Mouse (Mus musculus): Measurements from ENCODE around the gene Reep3. TPM values are rescaled to one million over a fixed set of nuclear protein-coding genes. Genes with fewer than 3 reads are reported as not detected.
"Not testable (repeated sequence)": the region's sequence is repeated elsewhere in the genome, so short reads cannot be mapped to it uniquely, and the experiment has no call there.

Gene Reep3
- polyA plus RNA-seq, 1 experiment from 2014 or later, result 24.6 TPM

GRCm38 (mm10) chr10:67120640-67121039 lies 23.9 kb upstream of the Reep3 start:
- no peak overlapping the region for H3K27ac ChIP-seq (replicated peaks)
- no peaks in the 10 kb centered on the region for H3K27me3 ChIP-seq (replicated peaks; ENCODE audit: low read depth, poor library complexity, severe bottlenecking)
- H3K36me3 ChIP-seq (replicated peaks), result no peaks in the 10 kb centered on the region
- no peak overlapping the region for H3K4me3 ChIP-seq
- 72% methylated on average over 2 of the region's 2 CpGs for WGBS
- no peaks in the 10 kb centered on the region for H3K9me3 ChIP-seq
- H3K4me1 ChIP-seq, result peaks cover 37% of the 10 kb centered on the region
- no peak for DNase-seq (ENCODE audit: low spot score)

DNA sequence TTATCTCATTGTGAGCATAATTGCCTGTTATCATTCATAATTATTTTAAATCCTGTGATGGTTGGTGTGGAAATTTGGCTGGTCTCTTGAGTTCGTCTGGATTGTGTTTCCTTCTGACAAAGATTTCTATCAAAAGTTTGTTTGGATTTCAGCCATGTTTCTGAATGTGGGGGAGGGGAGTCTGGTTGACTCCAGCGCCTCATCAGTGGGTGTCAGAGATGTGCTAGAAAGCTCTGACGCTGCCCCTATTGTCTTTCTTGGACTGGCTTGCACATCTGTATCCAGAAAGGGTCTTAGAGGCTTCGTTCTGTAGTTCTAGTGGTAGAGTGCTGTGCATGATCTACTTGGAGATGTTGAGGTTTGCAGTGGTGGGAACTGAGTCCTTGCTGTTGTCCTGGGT lies 23.4 kb upstream of the Reep3 start:
- WGBS, result 63% methylated on average over 4 of the region's 4 CpGs
- Histone ChIP-seq H3K36me3 (replicated peaks) (no peaks in the 10 kb centered on the region), H3K4me3 (no peak overlapping the region), H3K9me3 (no peaks in the 10 kb centered on the region), H3K4me1 (peaks cover 42% of the 10 kb centered on the region), H3K27ac (replicated peaks) (no peak overlapping the region), H3K27me3 (replicated peaks; ENCODE audit: low read depth, poor library complexity, severe bottlenecking) (no peaks in the 10 kb centered on the region)
- DNase-seq (ENCODE audit: low spot score), result no peak

DNA sequence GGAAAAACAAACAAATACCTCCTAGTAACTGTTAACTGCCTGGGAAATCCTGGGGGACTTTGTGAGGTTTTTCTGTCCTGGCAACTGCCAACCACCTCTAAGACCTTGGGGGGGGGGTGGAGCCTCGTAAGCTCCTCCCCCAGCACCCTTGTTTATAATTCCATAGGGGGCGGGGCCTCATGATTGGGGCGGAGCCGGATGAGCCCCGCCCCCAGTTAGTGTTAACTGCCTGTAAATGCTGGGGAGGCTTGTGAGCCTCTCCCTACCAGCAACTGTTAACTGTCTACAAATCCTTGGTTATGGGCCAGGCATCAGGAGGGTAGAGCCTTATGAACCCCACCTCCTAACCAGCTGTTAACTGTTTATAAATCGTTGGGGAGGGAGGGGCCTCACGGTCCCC lies 22.5 kb upstream of the Reep3 start:
- Histone ChIP-seq H3K4me1 (peaks cover 46% of the 10 kb centered on the region), H3K36me3 (replicated peaks) (no peaks in the 10 kb centered on the region), H3K27me3 (replicated peaks; ENCODE audit: low read depth, poor library complexity, severe bottlenecking) (no peaks in the 10 kb centered on the region), H3K27ac (replicated peaks) (no peak overlapping the region), H3K4me3 (no peak overlapping the region), H3K9me3 (no peaks in the 10 kb centered on the region)
- WGBS, result 68% methylated on average over 7 of the region's 7 CpGs
- no peak for DNase-seq (ENCODE audit: low spot score)

GRCm38 (mm10) chr10:67116251-67116650 lies 19.5 kb upstream of the Reep3 start:
- no peaks in the 10 kb centered on the region for H3K27me3 ChIP-seq (replicated peaks; ENCODE audit: low read depth, poor library complexity, severe bottlenecking)
- H3K4me3 ChIP-seq, result no peak overlapping the region
- H3K4me1 ChIP-seq, result peaks cover 50% of the 10 kb centered on the region
- no peaks in the 10 kb centered on the region for H3K36me3 ChIP-seq (replicated peaks)
- WGBS, result 73% methylated on average over 8 of the region's 8 CpGs
- no peak for DNase-seq (ENCODE audit: low spot score)
- no peak overlapping the region for H3K27ac ChIP-seq (replicated peaks)
- no peaks in the 10 kb centered on the region for H3K9me3 ChIP-seq

GRCm38 (mm10) chr10:67115666-67116091 lies 18.9 kb upstream of the Reep3 start:
- H3K36me3 ChIP-seq (replicated peaks), result no peaks in the 10 kb centered on the region
- peaks cover 55% of the 10 kb centered on the region for H3K4me1 ChIP-seq
- H3K9me3 ChIP-seq, result no peaks in the 10 kb centered on the region
- H3K4me3 ChIP-seq, result peak overlapping the region; percentile 13; the same call in 1 of the 2 replicates
- 17% methylated on average over 5 of the region's 5 CpGs for WGBS
- no peak for DNase-seq (ENCODE audit: low spot score)
- peak overlapping the region; percentile 37; the same call in 1 of the 2 replicates for H3K27ac ChIP-seq (replicated peaks)
- H3K27me3 ChIP-seq (replicated peaks; ENCODE audit: low read depth, poor library complexity, severe bottlenecking), result no peaks in the 10 kb centered on the region

DNA sequence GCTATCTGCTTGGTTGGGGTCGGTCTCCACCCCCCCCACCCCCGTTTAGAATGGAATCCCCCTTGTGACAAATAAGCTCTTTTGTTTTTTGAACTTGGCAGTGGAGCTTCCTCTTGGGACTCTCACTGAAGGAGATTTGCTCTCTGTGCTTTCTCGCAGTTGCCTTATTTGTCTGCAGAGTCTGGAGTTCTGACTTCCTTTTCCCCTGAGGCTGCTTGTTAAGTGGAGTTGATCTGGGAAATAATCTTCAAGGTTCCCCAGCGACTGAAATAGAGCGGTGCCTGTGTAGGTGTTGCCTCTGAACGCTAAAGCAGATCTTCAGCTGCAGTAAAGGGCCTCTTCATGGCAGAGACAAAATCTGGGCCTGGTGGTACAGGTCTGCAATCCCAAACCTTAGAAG lies 18.4 kb upstream of the Reep3 start:
- Histone ChIP-seq H3K27ac (replicated peaks) (peak overlapping the region; percentile 37; the same call in 1 of the 2 replicates), H3K4me1 (peaks cover 53% of the 10 kb centered on the region)
- DNase-seq (ENCODE audit: low spot score), result no peak

DNA sequence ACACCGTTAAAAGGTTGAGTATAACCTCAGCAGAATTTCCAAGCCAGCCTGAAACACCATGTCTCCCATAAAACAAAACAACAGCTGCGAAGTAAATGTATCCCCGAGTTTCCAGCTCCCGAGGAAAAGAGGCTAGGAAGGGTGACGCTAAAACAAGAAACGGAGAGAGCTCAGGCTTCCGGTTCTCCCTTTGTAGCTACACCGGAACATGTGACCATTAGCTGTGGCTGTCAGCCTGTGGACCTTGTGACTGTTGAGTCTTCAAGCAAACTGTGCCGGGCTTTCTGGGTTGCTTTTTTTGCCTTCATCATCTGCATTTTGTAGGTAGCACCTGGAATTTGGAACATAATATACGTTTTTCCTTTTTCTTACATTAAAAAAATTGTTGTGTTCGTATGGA lies 17.1 kb upstream of the Reep3 start:
- no peak for DNase-seq (ENCODE audit: low spot score)
- 91% methylated on average over 11 of the region's 11 CpGs for WGBS
- no peak overlapping the region for H3K27ac ChIP-seq (replicated peaks)
- H3K4me3 ChIP-seq, result no peak overlapping the region
- peaks cover 5% of the 10 kb centered on the region; the same call in 1 of the 2 replicates for H3K36me3 ChIP-seq (replicated peaks)
- no peaks in the 10 kb centered on the region for H3K27me3 ChIP-seq (replicated peaks; ENCODE audit: low read depth, poor library complexity, severe bottlenecking)
- H3K9me3 ChIP-seq, result no peaks in the 10 kb centered on the region
- H3K4me1 ChIP-seq, result peaks cover 50% of the 10 kb centered on the region

More for the DNA sequence above, 18.4 kb upstream of the Reep3 start:
- H3K36me3 ChIP-seq (replicated peaks), result no peaks in the 10 kb centered on the region
- H3K9me3 ChIP-seq, result no peaks in the 10 kb centered on the region
- 13% methylated on average over 6 of the region's 6 CpGs for WGBS
- no peaks in the 10 kb centered on the region for H3K27me3 ChIP-seq (replicated peaks; ENCODE audit: low read depth, poor library complexity, severe bottlenecking)
- H3K4me3 ChIP-seq, result no peak overlapping the region

GRCm38 (mm10) chr10:67112967-67113366 lies 16.2 kb upstream of the Reep3 start:
- not testable (repeated sequence) for DNase-seq (ENCODE audit: low spot score); H3K36me3 ChIP-seq (replicated peaks); H3K27me3 ChIP-seq (replicated peaks; ENCODE audit: low read depth, poor library complexity, severe bottlenecking); H3K9me3 ChIP-seq; H3K27ac ChIP-seq (replicated peaks); H3K4me3 ChIP-seq
- 86% methylated on average over 5 of the region's 5 CpGs for WGBS
- H3K4me1 ChIP-seq, result peaks cover 55% of the 10 kb centered on the region

GRCm38 (mm10) chr10:67111799-67112177 lies 15.0 kb upstream of the Reep3 start:
- Histone ChIP-seq H3K36me3 (replicated peaks) (peaks cover 14% of the 10 kb centered on the region; the same call in 1 of the 2 replicates), H3K27me3 (replicated peaks; ENCODE audit: low read depth, poor library complexity, severe bottlenecking) (no peaks in the 10 kb centered on the region), H3K9me3 (no peaks in the 10 kb centered on the region), H3K4me1 (peaks cover 66% of the 10 kb centered on the region), H3K4me3 (no peak overlapping the region), H3K27ac (replicated peaks) (no peak overlapping the region)
- no peak for DNase-seq (ENCODE audit: low spot score)
- 80% methylated on average over 5 of the region's 5 CpGs for WGBS

DNA sequence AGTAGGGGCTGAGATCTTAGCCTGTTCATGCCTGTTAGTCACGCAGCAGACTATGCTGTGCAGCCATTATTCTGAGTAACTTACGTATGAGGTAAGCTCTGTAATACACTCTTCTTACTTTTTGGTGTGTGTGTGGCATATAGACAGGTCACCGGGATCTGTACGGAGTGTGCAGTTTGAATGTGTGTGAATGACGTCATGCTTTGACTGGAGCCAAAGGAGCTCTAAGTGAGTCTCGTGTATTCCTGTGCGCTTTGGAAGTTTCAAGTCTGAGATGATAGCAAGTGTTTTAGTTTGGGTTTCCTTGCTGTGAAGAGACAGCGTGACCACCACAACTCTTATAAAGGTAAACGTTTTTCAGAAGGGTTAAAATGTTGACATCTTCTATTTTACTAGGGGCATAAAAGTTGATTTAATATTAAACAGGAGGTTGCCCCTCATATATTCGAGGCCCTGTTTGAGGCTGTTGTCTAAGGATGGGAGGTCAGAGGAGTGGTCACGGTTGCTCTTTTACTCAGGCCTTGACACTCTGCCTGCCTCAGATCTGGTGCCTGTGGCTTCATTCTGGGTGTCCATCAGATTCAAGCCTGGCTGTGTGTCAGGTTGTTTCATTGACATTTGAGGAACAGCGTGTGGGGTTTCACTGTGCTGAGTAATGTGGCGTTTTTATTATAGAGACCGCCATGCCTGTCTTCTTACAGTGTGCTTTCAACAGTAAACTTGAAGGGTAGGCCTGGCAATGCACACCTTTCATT lies 14.5 kb upstream of the Reep3 start:
- peaks cover 67% of the 10 kb centered on the region for H3K4me1 ChIP-seq
- H3K27ac ChIP-seq (replicated peaks), result no peak overlapping the region
- WGBS, result 87% methylated on average over 14 of the region's 14 CpGs
- no peaks in the 10 kb centered on the region for H3K9me3 ChIP-seq
- DNase-seq (ENCODE audit: low spot score), result no peak
- no peak overlapping the region for H3K4me3 ChIP-seq
- no peaks in the 10 kb centered on the region for H3K27me3 ChIP-seq (replicated peaks; ENCODE audit: low read depth, poor library complexity, severe bottlenecking)
- H3K36me3 ChIP-seq (replicated peaks), result peaks cover 14% of the 10 kb centered on the region; the same call in 1 of the 2 replicates

DNA sequence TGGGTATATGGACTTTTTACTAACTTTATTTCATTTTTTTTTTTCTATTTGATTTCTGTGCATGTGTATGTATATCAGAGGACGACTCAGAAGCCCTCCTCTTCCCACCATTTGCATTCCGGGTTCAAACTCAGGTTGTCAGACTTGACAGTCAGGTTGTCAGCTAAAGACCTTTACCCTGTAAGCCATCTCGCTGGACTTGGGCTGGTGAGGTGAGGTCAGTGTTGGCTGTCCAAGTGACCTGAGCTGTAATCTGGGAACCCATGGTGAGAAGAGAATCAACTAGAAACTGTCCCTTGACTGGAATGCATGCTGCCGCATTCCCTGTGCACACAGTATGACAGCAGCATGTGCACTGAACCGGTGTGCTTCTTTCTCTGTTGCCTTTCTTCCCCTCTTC lies 12.9 kb upstream of the Reep3 start:
- peaks cover 14% of the 10 kb centered on the region; the same call in 1 of the 2 replicates for H3K36me3 ChIP-seq (replicated peaks)
- H3K27ac ChIP-seq (replicated peaks), result no peak overlapping the region
- DNase-seq (ENCODE audit: low spot score), result no peak
- 78% methylated on average over 5 of the region's 5 CpGs for WGBS
- H3K4me3 ChIP-seq, result no peak overlapping the region
- no peaks in the 10 kb centered on the region for H3K9me3 ChIP-seq
- peaks cover 68% of the 10 kb centered on the region for H3K4me1 ChIP-seq
- no peaks in the 10 kb centered on the region for H3K27me3 ChIP-seq (replicated peaks; ENCODE audit: low read depth, poor library complexity, severe bottlenecking)

GRCm38 (mm10) chr10:67108096-67108495 lies 11.4 kb upstream of the Reep3 start:
- 84% methylated on average over 9 of the region's 9 CpGs for WGBS
- Histone ChIP-seq H3K27me3 (replicated peaks; ENCODE audit: low read depth, poor library complexity, severe bottlenecking) (no peaks in the 10 kb centered on the region), H3K9me3 (no peaks in the 10 kb centered on the region), H3K4me1 (peaks cover 83% of the 10 kb centered on the region), H3K36me3 (replicated peaks) (peaks cover 14% of the 10 kb centered on the region; the same call in 1 of the 2 replicates), H3K27ac (replicated peaks) (no peak overlapping the region), H3K4me3 (no peak overlapping the region)
- DNase-seq (ENCODE audit: low spot score), result no peak

DNA sequence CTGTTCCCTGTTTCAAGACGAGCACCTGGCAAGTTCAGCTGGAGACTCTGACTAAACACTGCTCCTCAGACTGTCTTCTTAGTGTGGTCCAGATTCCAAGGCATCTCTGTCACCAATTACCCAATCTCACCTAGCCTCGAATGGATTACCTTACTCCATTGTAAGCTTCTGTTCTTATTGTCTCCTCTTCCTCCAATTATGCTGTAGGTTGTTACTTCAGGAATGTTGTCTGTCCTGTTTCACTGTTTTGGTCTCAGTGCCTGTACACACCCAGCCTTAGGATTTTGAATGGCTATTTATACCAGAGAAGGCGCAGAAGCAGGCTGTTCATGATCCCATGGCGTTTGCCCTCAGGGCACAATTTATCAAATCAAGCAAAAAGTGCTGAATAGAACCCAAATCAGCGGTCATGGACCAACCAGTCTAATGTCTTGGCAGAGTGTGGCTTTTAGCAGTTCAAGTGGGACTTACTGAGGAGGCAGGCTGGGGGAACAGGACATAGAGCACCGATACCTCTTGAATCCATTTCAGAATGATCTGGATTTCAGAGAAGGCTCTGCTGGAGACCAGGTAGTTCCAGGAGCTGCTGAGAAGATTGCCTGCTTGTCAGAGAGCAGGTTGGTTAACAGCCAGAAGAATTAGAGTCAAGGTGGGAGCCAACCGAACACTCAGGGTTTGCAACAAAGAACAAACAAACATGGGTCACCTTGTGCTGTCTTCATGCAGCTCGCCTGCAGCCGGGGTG lies 10.4 kb upstream of the Reep3 start:
- H3K9me3 ChIP-seq, result no peaks in the 10 kb centered on the region
- peaks cover 14% of the 10 kb centered on the region; the same call in 1 of the 2 replicates for H3K36me3 ChIP-seq (replicated peaks)
- WGBS, result 71% methylated on average over 9 of the region's 9 CpGs
- no peaks in the 10 kb centered on the region for H3K27me3 ChIP-seq (replicated peaks; ENCODE audit: low read depth, poor library complexity, severe bottlenecking)
- H3K4me1 ChIP-seq, result peaks cover 90% of the 10 kb centered on the region
- no peak overlapping the region for H3K4me3 ChIP-seq
- H3K27ac ChIP-seq (replicated peaks), result no peak overlapping the region
- no peak for DNase-seq (ENCODE audit: low spot score)
